Mouse (Mus musculus) retina, postnatal 7 days (tissue): Measurements from ENCODE around the gene Tmx2.
"Not testable (repeated sequence)": the region's sequence is repeated elsewhere in the genome, so short reads cannot be mapped to it uniquely, and the experiment has no call there.

Experiments used
- DNase-seq: peaks from one replicate; pipeline ENCODE4 v3.0.0-alpha.2; 2012; ENCODE audit warnings: low read depth, low spot score

Gene Tmx2

DNA sequence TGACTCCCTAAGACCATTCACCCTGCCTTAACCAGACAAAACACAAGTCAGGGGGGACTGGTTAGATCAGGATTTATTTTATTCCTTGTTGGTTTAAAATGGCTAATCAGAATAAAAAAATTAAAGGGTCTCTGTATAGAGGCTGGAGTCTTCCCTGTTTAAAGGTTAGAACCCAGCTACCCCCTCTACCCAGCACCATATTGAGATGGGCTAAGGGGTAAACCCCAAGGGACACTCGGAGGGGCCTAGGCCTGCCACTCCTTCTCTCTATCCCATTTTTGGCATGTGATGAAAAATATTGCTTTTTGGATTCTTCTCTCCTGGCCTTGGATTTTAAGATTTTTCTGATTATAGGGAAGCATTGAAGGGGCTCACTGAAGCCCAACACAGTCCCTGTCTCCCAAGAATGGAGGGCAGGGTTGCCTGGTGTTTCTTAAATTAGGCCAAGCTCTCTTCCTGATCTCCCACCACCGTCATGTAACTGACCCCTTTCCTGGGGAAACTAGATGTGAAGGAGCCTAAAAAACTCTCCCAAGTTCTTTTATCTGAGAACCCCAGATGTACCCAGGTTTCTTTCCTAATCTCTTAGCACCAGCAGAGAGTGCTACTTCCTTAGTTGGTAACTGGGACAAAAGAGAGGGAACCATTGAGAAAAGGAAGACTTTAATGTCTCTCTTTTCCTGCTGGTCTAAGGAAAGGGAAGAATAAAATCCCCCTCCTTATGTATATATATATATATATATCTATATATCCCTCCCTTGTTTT lies 9.3 kb upstream of the Tmx2 start:
- DNase-seq, result no peak

DNA sequence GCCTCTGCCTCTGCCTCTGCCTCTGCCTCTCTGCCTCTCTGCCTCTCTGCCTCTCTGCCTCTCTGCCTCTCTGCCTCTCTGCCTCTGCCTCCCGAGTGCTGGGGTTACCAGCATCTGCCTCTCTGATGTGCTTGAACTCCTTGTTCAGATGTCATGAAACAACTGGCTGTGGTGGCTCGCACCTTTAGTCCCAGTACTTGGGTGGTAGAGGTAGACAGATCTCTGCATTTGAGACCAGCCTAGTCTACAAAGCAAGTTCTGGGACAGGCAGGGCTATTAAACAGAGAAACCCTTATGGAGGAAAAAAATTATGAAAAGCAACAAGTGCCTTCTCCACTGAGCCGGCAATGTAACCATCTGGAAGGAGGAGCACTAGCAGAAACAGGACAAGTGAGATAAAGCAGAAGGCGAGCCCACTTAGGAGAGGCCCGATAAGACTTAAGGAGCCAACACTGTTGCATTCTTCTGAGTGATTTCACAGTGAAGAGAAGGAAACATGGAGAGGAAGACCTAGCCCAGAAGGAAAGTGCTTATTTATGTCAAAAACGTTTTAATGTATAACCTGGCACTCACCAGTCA lies 3.8 kb upstream of the Tmx2 start:
- DNase-seq, result no peak

DNA sequence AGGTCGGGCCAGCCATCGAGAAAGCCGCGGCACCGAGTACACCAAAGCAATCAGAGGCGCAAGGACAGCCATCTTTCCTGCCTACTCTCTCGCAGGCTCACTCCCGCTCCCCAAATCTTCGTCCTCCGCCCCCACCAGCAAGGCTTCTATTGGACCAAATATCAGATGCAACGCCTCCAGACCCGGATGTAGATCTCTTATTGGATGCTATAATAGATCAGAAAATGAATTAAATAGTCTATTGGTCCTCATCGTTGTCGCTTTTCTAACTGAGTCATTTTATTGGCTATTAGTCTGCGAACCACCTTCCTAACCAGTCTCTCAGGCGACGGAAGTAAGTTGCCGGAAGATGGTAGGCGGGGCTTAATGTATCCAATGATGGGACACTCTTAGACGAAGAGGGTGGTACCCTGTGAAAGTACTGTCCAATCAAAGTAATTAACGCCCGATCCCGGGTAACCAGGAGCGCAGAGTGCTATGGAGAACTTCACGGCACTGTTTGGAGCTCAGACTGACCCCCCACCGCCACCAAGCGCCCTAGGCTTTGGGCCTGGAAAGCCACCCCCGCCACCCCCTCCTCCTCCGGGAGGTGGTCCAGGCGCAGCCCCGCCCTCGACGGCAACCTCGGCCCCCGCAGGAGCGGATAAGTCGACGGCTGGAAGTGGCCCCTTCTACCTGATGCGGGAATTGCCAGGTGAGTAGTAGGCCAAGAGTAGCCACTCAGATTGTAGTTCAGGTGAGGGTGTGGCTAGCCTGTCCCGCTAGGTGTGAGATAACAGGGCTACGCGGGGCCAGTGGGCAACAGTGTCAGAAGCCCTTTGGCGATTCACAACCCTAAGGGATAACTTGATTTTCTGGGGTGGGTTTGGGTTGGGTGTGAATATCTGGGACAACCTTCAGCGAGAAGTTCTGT lies 716 bp downstream of the Tmx2 start, which contains the start of the genes Gm28635 and Med19:
Gene Gm28635, minus strand, starts transcription at position 74 of the 913 bp plus-strand sequence.
Gene Med19, plus strand, starts transcription at position 435 of the 913 bp plus-strand sequence.
- peak; percentile 98 for DNase-seq

DNA sequence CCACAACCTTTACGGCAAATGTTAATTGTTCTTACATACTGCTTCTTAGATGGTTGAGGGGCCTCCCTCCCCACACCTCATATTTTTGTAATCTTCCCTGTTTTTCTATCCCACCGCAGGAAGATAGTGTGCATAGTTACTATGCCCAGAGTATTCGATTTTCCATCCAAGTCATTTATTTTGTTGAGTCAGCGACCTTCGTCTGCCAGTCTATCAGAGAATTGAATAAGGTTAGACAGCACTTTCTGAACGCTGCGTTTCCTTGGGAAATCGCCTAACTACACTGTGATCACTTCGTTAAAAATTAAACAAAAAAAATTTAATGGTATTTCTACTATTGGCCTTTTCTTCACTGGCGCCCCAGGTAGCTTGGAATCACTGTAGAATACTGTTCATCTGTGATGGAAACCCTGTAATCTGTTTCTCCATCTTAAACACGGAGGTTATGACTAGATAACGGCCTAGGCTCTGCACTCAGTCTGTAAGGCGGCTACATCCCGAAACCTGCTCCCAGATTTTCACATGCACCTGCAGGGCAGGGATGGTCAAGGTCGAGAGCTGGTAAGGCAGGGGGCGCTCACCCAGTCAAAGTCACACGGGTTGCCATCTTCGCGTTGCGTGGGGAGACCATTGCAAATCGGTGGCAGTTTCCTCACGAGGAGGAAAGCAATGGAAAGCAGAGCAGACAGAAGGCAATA lies 1.5 kb downstream of the Tmx2 start:
- DNase-seq, result peak; percentile 29

- DNase-seq, result not testable (repeated sequence)
Measured at GRCm38 (mm10) chr2:84671535-84671934, 7.4 kb downstream of the Tmx2 start.

GRCm38 (mm10) chr2:84670569-84670933 lies 8.4 kb downstream of the Tmx2 start, which contains the start of gene Selenoh:
Selenoh (minus strand) TSS chr2:84670770.
- peak; percentile 77 for DNase-seq

- DNase-seq, result peak; percentile 17
Measured at GRCm38 (mm10) chr2:84669828-84670568, 8.9 kb downstream of the Tmx2 start.

- no peak for DNase-seq
Measured at GRCm38 (mm10) chr2:84666081-84666480, 12.9 kb downstream of the Tmx2 start.

DNA sequence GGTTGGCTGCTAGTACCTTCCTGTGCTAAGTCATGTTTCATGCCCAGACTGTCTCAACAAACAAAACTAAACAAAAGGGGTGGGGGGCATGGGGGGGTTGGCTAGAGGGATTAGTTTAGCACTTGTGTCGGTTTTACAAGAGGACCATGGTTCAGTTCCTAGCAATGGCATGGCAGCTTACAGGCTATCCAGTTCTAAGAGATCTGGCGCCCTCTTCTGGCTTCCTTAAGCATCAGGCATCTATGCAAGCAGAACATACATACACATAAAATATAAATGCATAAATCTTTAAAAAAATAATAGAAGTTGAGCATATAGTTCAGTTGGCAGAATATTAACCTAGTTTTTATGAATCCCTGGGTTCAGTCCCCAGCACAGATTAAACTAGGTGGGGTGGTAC lies 16.1 kb downstream of the Tmx2 start:
- DNase-seq, result peak; percentile 32

- no peak for DNase-seq
Measured at GRCm38 (mm10) chr2:84660253-84660652, 18.7 kb downstream of the Tmx2 start.

DNA sequence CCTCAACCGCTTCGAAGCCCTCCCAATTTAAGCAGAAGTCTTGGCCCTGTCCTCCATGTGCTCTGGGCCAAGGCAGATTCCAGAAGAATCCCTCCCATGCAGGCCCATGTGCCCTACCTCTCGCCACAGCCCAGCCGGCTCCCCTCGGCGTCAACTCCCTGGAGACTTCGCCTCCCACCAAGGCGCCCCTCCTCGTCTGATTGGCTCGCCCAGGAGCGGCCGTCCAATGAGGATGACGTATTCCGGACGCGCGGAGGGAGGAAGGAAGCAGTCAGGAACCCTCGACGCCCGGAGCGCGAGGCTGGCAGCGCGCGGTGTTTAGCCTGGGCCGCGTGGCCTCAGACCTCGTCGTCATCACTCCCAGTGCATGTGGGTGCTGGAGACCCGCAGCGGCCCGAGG lies 20.1 kb downstream of the Tmx2 start, which contains the start of gene Btbd18:
Gene Btbd18, plus strand, starts transcription at position 274 of the 400 bp plus-strand sequence.
- DNase-seq, result no peak

DNA sequence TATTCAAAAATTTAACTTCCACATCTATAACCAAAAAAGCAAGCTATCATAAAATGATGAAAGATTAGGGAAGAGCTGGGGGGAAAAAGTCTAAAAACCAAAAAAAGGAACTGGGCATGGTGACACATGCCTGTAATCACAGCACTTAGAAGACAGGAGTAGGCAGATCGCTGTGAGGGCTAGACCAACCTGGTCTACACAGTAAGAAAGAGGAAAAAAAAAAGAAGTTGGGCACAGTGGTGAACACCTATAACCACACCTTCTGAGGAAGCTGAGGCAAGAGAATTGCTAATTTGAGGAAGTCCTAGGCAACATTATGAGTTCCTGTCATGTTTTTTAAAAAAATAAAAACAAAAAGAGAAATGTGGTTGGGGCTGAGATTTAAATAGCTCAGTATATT lies 23.1 kb downstream of the Tmx2 start:
- DNase-seq, result no peak

DNA sequence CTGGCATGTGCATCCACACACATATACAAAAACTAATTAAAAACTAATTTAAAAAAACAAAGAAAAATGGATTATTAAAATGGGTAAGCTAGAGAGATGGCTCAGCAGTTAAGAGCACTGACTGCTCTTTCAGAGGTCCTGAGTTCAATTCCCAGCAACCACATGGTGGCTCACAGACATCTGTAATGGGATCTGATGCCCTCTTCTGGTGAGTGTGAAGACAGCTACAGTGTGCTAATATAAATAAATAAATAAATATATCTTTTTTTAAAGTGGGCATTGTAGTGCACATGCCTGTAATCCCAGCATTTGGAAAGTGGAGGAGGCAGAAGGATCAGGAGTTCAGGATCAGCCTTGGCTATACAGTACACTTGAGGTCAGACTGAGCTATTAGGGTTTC lies 25.6 kb downstream of the Tmx2 start:
- DNase-seq, result no peak

GRCm38 (mm10) chr2:84650464-84651195 lies 28.3 kb downstream of the Tmx2 start, which contains the start of gene Ctnnd1:
Ctnnd1 (minus strand) TSS chr2:84650765.
- peak; percentile 77 for DNase-seq

GRCm38 (mm10) chr2:84649674-84650073 lies 29.3 kb downstream of the Tmx2 start:
- DNase-seq, result no peak

GRCm38 (mm10) chr2:84648369-84648768 lies 30.6 kb downstream of the Tmx2 start:
- no peak for DNase-seq

DNA sequence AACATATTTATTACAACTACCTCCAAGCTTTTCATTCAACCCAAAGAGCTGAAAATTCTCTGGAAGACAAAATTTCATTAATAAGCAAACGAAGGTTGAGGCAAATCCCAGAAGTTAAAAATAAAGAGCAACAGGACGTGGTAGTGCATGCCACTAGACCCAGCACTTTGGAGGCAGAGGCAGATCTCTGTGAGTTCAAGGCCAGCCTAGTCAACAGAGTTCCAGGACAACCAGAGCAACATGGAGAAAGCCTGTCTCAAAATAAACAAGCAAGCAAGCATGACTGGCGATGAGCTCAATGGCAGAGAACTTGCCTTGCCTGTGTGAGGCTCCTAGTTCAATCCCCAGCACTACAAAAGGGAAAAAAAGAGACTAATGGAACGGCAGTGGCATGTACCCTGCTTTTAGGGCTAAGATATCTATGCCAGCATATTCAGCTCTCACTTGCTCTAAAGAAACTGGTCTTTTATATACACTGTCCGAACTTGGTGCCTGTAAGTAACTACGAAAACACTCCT lies 31.8 kb downstream of the Tmx2 start:
- no peak for DNase-seq

GRCm38 (mm10) chr2:84646138-84646537 lies 32.8 kb downstream of the Tmx2 start:
- no peak for DNase-seq

DNA sequence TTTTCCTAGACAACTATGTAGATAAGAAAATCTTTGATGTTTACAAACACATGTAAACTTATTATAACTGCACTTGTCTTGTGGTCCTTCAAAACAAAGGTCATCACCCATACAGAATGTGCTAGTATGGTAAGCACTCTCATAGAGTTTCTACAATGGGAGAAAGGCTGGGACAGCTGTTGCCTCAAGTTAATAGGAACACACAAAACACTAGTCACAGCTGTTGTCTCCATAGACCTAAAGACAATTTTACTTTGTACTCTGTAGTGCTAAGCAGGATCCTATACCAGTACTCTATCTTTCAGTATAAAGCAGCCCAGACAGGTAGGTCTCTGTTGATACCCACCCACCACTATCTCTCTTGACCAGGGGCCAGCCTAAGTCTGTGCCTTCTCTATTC lies 38.1 kb downstream of the Tmx2 start:
- no peak for DNase-seq
